Mouse (Mus musculus): Measurements from ENCODE around the gene Cel. TPM values are rescaled to one million over a fixed set of nuclear protein-coding genes. Genes with fewer than 3 reads are reported as not detected.

Gene Cel
- polyA plus RNA-seq, 1 experiment from 2014 or later = not detected

DNA sequence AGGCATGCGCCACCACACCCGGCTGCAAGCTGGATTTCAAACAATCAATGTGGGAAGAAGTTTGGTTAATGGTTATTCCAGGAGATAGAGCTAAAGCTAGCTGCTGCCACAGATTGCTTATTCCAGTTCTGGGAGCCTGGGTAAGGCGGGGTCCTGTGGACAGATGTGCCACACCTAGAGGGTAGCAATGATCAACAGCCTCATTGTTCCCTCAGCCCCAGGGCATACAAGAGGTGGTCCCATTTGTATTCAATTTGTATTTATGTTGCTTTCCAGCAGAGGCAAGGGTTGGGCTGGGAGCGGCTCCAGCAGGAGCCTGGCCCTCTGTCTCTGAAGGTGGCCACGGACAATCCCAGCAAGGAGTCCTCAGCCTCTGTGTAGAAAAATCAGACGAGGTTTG is 56.9 kb downstream of the Cel start:
- in situ Hi-C loops (cut with MboI; ENCODE audit: low pct_unique_long_range_greater_than_20kb) = no loop called here
- ChIA-PET CTCF (no interaction called here), POLR2A (no interaction called here)
- DNase-seq (ENCODE audit: low read depth, low spot score) = no peak
- no peak for TF ChIP-seq CTCF (IDR thresholded peaks at IDR 0.05)
- no peak for ATAC-seq
- H3K27me3 ChIP-seq = peaks cover 12% of the 10 kb centered on the region

DNA sequence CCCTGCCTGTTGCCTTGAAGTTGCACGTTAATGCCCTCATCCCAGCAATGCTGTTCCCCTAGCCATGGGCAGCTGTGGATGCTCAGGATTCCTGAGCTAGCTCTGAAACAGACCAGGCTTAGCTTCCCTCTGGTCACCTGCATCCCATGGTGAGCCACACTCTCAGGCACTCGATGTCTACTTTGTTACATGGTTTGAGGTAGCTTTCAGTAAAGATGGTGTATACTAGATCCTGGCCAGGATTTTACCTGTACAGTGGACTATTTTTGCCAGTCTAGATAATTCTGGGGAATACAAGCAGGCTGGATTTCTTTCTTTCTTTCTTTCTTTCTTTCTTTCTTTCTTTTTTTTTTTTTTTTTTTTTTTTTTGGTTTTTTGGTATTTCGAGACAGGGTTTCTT is 57.4 kb downstream of the Cel start, which contains the start of gene Gm10134:
Gm10134 (plus strand) TSS at position 301 of the 400 bp plus-strand sequence.
- H3K27me3 ChIP-seq = peaks cover 12% of the 10 kb centered on the region
- in situ Hi-C loops (cut with MboI; ENCODE audit: low pct_unique_long_range_greater_than_20kb) = no loop called here
- ATAC-seq (no peak), DNase-seq (ENCODE audit: low read depth, low spot score) (no peak)
- ChIA-PET CTCF (no interaction called here), POLR2A (interaction anchor here (0.7 kb wide), 1 partner anchor 41 kb away, joined by 4 read pairs; no protein-coding TSS in a partner anchor)
- no peak for TF ChIP-seq CTCF (IDR thresholded peaks at IDR 0.05)

Other genes with a start within 250 kb of the Cel start
- 15.5 TPM for gene Ppp1r26, start 116.6 kb downstream of the Cel start, polyA plus RNA-seq (2021)
- 3.0 TPM for gene 1700007K13Rik, start 97.1 kb downstream of the Cel start, polyA plus RNA-seq (2021)
- 43.1 TPM for gene Mrps2, start 95.3 kb downstream of the Cel start, polyA plus RNA-seq (2021)
- not detected for gene Gbgt1, start 66.5 kb downstream of the Cel start, polyA plus RNA-seq (2021)
- gene Gm10134, start 57.3 kb downstream of the Cel start, polyA plus RNA-seq (2021) = not detected
- gene Ralgds, start 50.3 kb downstream of the Cel start, polyA plus RNA-seq (2021) = 45.5 TPM
- gene Gtf3c5, start 20.3 kb upstream of the Cel start, polyA plus RNA-seq (2021) = 30.5 TPM
- not detected for gene Gfi1b, start 58.6 kb upstream of the Cel start, polyA plus RNA-seq (2021)
- gene Tsc1, start 77.8 kb upstream of the Cel start, polyA plus RNA-seq (2021) = 16.8 TPM
- 2.4 TPM for gene Spaca9, start 136.3 kb upstream of the Cel start, polyA plus RNA-seq (2021)
- gene Ak8, start 136.8 kb upstream of the Cel start, polyA plus RNA-seq (2021) = 0.09 TPM

Data from Patski (cell line).